Mouse (Mus musculus): ENCODE data around the gene 4833423E24Rik. TPM values are rescaled to one million over a fixed set of nuclear protein-coding genes. Genes with fewer than 3 reads are reported as not detected.

Gene 4833423E24Rik
- not detected for total RNA-seq (2021)
- long read RNA-seq, experiment 1, result 0 reads
- long read RNA-seq, experiment 2, result 0 reads

DNA sequence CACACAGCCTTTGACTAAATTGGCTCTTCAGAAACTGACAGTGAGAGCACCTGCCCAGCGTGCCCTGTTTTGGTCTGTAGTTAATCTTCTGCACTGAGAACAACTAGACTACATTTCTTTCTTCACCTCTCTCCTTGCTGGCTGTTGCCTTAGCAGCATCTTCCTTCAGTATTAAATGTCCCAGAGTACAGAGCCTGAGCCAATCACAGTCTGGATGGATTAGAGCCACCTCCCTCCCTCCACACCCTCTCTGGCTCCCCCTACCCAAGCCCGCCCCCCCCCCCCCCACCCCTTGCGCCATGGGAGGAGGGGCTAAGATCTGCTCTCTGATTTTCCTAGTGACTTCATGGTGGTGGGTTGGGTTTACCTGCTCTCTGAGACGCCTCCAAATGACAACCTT, at the start of gene 4833423E24Rik:
TSS of gene 4833423E24Rik (minus strand) at position 146 of the 400 bp plus-strand sequence.
- intact Hi-C loops (cut with DNase I; ENCODE audit: low total_unique reads), result no loop called here
- no peak for DNase-seq

DNA sequence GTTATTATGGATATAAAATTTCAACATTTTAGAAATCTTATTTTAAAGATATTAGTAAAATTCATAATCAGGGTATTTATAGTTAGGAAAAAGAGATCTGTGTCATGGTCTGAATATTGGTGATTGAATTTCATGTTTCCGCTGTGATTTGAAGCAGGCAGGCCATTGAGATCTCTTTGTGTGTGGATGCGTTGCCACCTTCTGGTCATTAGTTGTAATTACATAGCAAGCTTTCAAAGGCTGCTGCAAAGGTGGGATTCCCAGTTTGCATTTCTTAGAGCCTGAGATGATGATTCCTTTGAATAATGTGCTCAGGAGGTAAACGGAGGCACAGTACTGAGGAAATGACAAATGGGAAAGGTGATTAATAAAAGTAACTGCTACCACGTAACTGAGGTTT, 42.4 kb upstream of the 4833423E24Rik start:
- intact Hi-C loops (cut with DNase I; ENCODE audit: low total_unique reads), result loop anchor here (2.0 kb wide), 1 partner anchor 438 kb away; no protein-coding TSS in a partner anchor

DNA sequence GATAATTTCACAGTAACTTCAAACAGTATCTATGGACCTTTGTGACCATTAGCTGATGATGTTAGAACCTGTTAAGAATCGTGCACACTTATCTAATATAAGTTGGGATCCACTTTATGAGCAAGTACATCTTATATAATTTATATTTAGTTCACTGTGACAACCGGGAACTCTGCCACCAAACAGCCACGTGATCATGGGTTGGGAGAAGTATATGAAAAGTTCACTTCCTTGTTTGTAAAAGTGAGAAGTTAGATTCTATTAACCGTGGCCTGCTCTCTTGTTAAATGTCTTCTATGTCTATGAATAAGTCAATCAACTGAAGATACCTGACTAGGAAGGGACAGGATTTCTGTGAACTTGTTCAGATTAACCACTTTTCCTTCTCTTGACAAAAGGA, 41.4 kb upstream of the 4833423E24Rik start:
- intact Hi-C loops (cut with DNase I; ENCODE audit: low total_unique reads), result loop anchor here (2.0 kb wide), 1 partner anchor 437 kb away; no protein-coding TSS in a partner anchor
- no peak for DNase-seq

More for the DNA sequence above, 42.4 kb upstream of the 4833423E24Rik start:
- no peak for DNase-seq

DNA sequence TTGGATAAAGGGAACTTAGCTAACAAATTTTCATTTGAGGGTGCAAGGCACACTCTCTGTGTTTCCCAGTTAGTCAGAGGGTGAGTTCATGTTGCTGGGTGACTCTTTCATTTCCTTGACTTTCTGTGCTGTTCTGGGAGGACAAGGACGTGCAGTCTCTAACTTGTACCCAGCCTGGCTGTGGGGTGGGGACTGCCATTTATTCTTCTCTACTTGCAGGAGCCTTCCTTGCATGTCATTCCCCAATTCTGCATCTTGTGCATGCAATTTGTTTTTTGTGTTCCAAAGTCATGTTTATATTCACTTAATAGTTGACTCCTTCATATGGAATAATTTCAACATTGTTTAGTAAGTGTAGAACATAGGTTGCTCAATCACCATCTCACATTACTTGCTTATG, 36.0 kb upstream of the 4833423E24Rik start:
- intact Hi-C loops (cut with DNase I; ENCODE audit: low total_unique reads), result no loop called here
- no peak for DNase-seq

DNA sequence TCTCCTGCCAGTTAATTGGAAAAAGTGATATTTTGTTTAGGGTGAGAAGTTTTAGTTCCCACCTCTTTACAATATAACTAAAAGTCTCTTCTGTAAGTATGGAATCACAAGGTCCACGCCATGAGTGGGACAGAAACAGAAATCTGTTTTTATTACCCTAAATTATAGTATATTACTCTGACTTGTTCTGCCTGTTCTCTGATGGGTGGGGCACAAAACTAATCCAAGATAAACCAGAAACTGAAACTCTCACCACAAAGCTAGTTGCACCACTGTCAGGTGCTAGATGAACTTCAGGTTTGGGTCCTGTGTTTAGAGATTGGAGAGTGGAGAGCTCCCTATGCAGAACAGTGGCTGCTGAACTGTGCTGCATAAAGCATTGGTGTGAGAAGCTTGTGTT, 15.1 kb upstream of the 4833423E24Rik start:
- intact Hi-C loops (cut with DNase I; ENCODE audit: low total_unique reads), result no loop called here
- no peak for DNase-seq

DNA sequence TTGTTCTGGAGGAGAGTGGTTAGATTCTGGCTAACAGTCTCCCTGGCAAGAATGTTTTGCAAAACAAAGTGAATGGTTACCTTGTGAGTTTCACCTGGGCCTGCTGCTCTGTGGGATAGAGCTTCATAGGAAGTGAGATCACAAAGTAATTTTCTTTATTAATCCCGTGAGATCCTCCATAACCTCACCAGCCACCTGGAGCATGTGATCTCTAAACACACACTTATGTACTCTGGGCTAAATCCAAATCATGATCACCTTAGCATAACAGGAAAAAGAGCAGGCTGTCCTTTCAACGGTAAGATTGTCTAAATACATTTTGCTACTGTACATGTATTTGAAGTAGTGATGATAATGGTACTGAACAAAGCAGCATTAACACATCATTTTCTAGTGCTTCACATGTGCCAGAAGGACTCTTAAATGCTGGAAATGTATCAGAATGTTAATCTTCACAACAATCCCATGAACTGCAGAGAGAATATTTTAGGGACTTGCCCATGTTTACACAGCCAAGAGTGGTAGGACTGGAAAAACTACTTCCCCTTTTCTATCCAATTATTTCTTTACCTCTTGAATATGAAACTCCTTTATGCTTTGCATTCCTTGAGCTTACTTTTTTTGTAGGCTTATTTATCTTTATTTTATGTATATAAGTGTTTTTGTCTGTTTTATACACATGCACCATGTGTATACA, 13.4 kb upstream of the 4833423E24Rik start:
- no peak for DNase-seq
- intact Hi-C loops (cut with DNase I; ENCODE audit: low total_unique reads), result no loop called here

DNA sequence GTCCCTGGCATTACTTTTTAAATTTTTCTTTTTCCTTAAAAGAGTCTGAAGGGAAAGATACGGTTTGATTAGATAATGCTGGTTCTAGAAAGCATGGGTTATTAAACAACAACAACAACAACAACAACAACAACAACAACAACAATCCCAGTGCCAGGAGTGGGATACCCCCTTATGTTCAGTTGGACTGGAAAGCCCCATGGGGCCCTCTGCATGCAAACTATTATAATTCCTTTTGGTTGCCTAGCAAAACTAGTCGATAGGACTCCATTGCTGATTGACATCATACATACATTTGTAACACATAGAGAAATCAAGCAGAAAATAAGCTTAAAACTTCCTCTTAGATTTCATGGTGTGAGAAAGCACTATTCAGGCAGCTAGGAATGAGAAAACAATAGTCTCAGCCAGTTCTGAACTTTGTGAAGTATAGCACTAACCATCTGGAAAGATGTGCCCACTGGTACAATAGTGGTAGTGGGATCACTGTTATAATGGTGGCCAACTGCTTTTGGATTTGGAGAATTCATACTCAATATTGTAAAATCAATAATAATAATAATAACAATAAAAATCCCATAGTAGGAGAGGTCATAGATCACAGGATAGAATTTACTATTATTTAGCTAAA, 4.2 kb upstream of the 4833423E24Rik start:
- intact Hi-C loops (cut with DNase I; ENCODE audit: low total_unique reads), result no loop called here
- DNase-seq, result no peak

DNA sequence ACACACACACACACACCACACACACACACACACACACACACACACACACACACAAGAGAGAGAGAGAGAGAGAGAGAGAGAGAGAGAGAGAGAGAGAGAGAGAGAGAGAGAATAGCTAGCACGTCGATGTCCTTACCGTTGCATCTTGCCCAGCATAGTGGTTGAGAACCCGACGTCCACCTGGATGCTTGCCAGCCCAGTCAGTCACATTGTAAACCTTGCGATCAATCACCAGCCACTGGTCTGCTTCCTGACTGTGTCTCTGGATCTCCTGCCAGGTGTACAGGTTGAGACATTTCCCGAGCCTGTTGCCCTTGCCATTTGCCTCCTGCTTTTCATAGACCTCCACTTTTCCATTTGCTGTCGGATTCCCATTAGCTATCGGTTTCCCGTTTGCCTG, 532 bp downstream of the 4833423E24Rik start:
- DNase-seq, result no peak
- intact Hi-C loops (cut with DNase I; ENCODE audit: low total_unique reads), result no loop called here

DNA sequence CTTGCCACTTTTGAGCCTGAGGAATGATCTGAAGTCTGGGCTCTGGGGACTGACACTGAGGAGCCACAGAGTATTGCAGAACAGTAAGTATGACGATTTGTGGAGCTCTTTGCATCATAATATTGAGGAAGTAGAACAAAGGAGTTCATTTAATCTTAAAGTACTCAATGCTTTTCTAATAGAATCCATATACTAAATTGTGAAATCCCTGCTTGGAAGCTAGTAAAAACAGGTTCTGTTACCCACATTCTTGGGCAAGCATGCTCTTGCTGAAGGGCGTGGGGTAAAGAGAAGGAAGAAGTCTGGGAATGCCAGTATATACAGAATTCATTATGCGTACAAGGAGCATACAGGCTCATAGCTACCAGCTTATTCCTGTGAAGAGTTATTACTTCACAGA, 8.4 kb downstream of the 4833423E24Rik start:
- intact Hi-C loops (cut with DNase I; ENCODE audit: low total_unique reads), result no loop called here

DNA sequence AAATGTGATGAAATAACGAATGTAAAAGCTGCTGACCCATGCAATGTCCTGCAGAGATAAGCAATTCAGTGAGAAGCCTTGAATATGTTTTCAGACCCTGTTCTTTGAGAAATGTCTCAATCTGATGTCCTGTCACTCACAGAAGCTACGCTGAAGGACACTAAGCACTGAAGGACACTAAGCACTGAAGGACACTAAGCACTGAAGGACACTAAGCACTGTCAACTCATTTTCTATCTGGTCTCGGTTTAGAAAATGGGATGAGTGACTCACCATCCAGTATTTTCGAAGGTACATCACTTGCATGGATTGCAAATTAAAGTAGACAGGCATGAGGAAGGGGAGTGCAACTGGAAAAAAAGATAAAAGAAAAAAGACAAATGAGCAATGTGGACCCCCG, 28.4 kb downstream of the 4833423E24Rik start:
- no peak for DNase-seq
- intact Hi-C loops (cut with DNase I; ENCODE audit: low total_unique reads), result no loop called here

More for the DNA sequence above, 8.4 kb downstream of the 4833423E24Rik start:
- no peak for DNase-seq

DNA sequence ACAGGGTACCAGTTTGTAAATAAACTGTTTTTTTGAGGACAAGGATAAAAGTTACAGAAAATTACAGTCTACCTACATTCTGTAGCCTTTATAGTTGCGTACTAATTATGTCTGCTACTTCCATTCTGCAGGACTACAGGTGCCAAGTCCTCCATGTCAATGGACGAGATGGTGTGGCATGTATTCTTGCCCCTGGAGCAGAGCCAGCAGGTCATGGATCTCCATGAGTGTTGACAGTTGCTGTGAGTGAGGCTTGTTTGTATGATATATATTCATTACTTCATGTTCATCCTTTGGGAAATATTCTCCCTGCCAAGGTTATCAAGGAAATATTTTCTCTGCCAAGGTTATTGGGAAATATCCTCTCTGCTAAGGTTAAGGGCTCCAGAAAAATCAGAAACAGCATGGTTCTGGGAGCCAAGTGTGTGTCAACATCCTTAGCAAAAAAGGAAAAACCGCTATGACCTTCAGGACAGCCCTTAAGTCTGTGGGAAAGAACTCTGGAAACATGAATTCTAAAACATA, 52.0 kb downstream of the 4833423E24Rik start:
- intact Hi-C loops (cut with DNase I; ENCODE audit: low total_unique reads), result no loop called here
- DNase-seq, result no peak

DNA sequence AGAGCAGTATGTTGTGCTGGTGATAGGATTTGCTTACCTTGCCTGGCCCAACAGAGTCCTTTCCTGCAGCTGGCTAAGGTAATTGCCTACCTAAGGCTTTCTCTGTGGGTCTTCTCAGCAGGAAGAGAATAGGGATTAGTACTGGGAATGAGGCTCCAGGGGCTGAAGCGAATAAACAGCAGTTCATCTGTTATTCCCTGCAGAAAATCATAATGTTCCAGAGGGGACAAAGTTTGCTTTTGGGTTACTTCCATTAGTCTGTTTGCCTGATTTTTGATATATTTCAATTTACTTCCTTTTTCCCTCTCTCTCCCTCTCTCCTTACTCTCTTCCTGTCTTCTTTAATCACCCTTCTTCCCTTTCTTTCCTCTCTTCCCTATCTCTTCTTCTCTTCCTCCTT, 75.3 kb downstream of the 4833423E24Rik start, which contains the start of gene Olfr995:
TSS of gene Olfr995 (minus strand) at position 101 of the 400 bp plus-strand sequence.
- intact Hi-C loops (cut with DNase I; ENCODE audit: low total_unique reads), result no loop called here
- DNase-seq, result no peak

DNA sequence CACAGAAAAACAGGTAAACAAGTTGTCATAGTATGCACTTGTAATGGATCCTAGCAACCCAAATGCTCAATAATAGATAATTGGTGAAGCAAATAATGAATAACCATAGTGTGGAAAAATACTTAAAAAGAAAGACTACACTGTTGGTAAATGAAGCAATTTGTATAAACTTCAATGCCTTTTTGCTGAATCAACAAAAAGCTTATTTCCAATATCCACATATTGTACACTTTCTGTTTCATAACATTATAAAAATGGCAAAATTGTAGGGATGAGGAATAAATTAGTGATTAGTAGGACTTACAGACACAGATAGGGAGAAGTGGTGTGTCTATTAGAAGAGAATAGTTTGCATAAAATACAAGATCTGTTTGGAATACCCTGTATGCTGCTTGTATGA, 76.3 kb downstream of the 4833423E24Rik start:
- intact Hi-C loops (cut with DNase I; ENCODE audit: low total_unique reads), result no loop called here
- no peak for DNase-seq

DNA sequence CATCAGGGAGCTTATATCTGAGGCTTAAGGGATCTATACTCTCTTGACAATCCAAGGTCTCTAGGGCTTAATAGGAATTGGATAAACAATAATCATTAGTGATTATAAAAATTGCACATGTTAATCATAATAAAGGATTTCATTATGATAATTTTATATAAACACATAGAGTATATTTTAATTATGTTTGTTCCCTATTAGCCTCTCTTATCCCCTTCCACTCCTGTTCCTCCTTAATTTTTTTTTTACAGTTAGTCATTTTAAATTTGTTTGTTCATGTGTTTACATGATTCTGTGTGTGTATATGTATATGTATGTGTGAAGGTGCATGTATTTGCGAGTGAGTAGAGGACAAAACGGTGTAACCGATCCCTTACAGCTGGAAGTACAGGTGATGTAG, 82.5 kb downstream of the 4833423E24Rik start, which contains the start of gene Olfr994:
TSS of gene Olfr994 (minus strand) at position 101 of the 400 bp plus-strand sequence.
- intact Hi-C loops (cut with DNase I; ENCODE audit: low total_unique reads), result no loop called here
- DNase-seq, result no peak

Other genes with a start within 250 kb of the 4833423E24Rik start
- not detected for gene Olfr987, start 179.7 kb downstream of the 4833423E24Rik start, total RNA-seq (2021)
- not detected for gene Olfr988, start 155.8 kb downstream of the 4833423E24Rik start, total RNA-seq (2021)
- not detected for gene Olfr992, start 109.6 kb downstream of the 4833423E24Rik start, total RNA-seq (2021)
- gene Olfr993, start 104.1 kb downstream of the 4833423E24Rik start, total RNA-seq (2021), result not detected
- not detected for gene Olfr994, start 82.6 kb downstream of the 4833423E24Rik start, total RNA-seq (2021)
- not detected for gene Olfr995, start 75.4 kb downstream of the 4833423E24Rik start, total RNA-seq (2021)
- not detected for gene Olfr996, start 60.2 kb upstream of the 4833423E24Rik start, total RNA-seq (2021)
- not detected for gene Olfr998, start 69.9 kb upstream of the 4833423E24Rik start, total RNA-seq (2021)
- not detected for gene Olfr1000, start 92.9 kb upstream of the 4833423E24Rik start, total RNA-seq (2021)
- not detected for gene Olfr1002, start 131.7 kb upstream of the 4833423E24Rik start, total RNA-seq (2021)
- not detected for gene Olfr154, start 145.4 kb upstream of the 4833423E24Rik start, total RNA-seq (2021)
- gene Olfr1006, start 159.7 kb upstream of the 4833423E24Rik start, total RNA-seq (2021), result not detected
- gene Olfr1008, start 170.4 kb upstream of the 4833423E24Rik start, total RNA-seq (2021), result not detected
- not detected for gene Olfr1009, start 196.4 kb upstream of the 4833423E24Rik start, total RNA-seq (2021)
- not detected for gene Olfr1012, start 243.7 kb upstream of the 4833423E24Rik start, total RNA-seq (2021)
- gene Olfr1013, start 248.1 kb upstream of the 4833423E24Rik start, total RNA-seq (2021), result not detected